Mouse (Mus musculus) right cerebral cortex, postnatal 4 days (tissue): ENCODE measurements around the gene Usp40.
A peak's percentile ranks its signal among the peaks of the same experiment; 100 is the strongest.

ENCODE experiments used
- DNase-seq: peaks from one replicate; pipeline ENCODE4 v3.0.0-alpha.2; 2022

Gene Usp40

GRCm38 (mm10) chr1:87936516-87936915 is 71.8 kb downstream of the Usp40 start:
- DNase-seq = no peak

DNA sequence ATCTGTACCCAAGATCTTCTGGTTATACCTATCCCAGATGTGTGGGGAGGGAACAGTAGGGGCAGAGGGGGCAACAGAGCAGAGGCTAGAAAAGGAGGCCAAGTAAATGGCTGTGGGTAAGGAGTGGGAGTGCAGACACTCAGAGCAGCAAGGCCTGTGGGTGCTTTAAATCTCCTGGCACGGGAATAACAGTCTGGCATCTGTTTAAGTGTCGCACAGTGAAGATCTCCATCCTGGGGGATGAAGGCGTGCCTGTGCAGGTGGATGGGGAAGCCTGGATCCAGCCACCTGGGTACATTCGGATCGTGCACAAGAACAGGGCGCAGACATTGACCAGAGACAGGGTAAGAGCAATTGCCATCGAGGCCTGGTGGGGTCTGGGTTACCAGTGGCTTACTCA is 72.3 kb downstream of the Usp40 start:
- DNase-seq = no peak

- DNase-seq = no peak
Observed at GRCm38 (mm10) chr1:87935546-87935945, 72.8 kb downstream of the Usp40 start.

- DNase-seq = no peak
Observed at GRCm38 (mm10) chr1:87935095-87935494, 73.3 kb downstream of the Usp40 start.

DNA sequence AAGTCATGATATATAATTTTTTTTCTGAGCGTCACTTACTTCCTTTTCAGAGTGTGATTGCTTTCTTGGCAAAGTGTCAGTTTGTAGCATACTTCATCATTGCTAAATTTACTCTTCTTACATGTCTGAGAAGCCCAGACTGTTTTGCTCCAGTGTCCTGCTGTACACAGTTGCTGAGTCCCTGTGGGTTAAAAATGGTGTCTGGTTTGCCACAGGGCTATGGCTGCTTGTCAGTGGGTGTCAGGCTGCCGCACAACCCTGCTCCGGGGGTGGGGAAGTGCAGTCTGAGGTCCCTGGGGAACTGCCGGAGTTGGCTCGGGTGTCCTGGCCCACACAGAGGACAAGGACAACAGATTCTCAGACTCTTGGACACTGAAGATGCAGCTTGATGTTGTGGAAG is 75.3 kb downstream of the Usp40 start:
- no peak for DNase-seq

DNA sequence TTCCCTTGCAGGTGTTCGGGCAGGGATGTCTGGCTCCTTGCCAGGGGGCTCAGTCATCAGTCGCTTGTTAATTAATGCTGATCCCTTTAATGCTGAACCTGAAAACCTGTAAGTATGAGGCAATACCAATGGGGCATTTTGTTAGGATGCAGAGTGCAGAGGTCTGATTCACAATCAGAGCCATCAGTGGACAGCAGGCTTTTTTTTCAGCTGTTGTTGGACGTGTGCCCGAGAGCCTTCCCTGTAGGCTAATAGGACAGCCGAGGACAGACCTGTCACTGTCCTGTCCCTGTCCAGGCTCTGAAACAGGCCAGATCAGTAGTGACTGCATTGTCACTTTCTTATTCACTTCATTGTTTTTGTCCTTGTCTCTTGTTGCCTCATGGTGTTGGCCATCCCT is 78.6 kb downstream of the Usp40 start:
- no peak for DNase-seq

DNA sequence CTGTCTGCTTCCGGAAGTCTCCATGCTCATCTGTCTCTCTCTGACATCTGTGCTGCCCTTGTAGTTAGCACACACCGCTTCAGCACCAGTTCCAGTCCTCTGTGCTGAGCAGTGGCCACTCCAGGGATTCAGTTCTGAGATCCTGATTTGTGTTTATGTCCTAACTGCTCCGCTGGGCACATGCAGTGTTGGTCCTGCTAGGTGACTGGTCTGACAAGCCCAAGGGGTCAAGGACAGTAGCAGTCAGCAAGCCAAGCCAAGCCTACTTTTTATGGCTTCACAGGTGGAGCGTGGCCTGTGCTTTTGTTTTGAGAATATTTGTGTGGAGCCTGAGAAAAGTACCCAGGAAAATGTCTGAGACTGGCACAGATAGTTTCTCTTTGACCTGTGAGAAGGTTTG is 83.5 kb downstream of the Usp40 start:
- DNase-seq = no peak

GRCm38 (mm10) chr1:87922666-87923065 is 85.7 kb downstream of the Usp40 start:
- peak; percentile 43 for DNase-seq

GRCm38 (mm10) chr1:87920056-87920614 is 88.2 kb downstream of the Usp40 start:
- DNase-seq = no peak

- DNase-seq = no peak
Observed at GRCm38 (mm10) chr1:87918061-87918460, 90.3 kb downstream of the Usp40 start.

GRCm38 (mm10) chr1:87917361-87917760 is 91.0 kb downstream of the Usp40 start:
- DNase-seq = no peak

DNA sequence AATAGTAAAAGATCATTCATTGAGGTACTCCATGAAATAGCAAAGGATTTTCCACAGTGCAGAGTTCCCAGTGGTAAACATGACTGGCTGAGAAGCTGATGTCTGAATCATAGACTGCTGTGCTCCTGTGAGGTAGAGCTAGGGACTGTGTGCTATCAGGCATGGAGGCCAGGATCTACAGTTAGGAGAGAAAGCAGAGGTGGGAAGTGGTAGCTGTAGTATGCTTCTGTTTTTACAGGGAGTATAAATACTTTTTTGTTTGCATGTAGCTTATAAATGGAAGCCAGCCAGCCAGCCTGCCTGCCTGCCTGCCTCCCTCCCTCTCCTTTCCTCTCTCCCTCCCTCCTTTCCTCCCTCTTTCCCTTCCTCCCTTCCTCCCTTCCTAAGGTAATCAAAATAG is 95.0 kb downstream of the Usp40 start:
- DNase-seq = no peak

- no peak for DNase-seq
Observed at GRCm38 (mm10) chr1:87910428-87910827, 97.9 kb downstream of the Usp40 start.

DNA sequence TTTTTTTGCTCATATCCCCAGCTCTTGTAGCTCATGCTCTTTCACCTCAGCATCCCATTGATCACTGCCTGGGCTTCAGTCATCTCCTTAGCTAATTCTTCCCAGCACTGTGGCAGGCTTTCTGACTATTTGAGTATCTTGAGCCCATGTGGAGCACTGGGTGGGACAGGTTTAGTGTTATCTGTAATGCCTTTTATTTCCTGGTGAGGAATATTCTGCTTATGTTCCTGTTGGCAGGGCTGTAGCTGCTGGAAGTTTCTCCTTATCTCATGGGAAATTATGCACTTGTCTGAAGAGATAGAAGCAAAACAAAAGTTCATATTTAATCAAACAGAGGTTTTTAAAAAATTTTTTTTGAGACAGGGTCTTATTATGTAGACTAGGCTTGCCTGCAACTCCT is 98.8 kb downstream of the Usp40 start:
- no peak for DNase-seq

- DNase-seq = no peak
Observed at GRCm38 (mm10) chr1:87908736-87909135, 99.6 kb downstream of the Usp40 start.

DNA sequence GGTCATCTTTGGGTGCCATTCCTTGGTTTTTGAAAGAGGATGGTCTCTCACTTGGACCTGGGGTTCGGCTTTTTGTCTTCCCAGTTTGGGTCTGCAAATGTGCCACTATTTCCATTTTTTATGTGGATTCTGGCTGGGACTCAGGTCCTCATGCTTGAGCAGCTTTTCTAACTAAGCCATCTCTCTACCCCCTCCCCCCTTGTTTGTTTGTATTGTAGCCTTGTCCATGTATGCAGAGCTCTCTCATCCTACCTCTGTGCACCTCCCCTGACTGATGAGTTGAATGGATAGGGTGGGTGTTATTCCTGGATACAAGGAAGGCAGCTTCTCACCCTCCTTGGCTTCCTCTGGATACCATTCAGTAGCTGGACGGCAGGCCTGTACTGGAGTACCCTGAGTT is 100.3 kb downstream of the Usp40 start:
- no peak for DNase-seq

DNA sequence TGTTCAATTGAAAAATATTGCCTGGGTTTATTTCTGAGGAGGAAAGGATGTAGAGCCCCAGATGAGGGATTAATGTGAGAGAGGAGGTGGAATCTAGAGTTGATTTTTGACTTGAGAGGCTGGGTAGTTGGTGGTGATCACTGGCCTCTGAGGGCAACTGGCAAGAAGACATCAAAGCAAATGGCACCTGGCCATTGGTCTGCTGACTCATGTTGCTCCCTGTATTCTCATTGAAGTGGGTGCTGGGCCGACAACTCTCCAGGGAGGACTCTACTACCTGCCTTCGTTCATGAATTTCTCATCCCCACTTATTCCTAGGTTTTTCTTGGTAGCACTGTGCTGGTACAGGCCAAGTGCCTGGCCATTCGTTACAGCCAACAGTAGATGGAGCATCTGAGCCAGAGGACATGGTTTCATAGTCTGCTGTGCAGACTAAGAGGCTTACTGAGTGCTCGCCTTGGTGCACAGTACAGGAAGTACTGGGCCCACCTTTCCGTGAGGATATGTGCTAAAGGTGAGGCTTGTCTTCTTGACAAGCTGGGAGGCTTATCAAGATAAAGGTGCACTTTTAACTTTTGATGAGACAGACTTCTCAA is 101.9 kb downstream of the Usp40 start:
- no peak for DNase-seq

DNA sequence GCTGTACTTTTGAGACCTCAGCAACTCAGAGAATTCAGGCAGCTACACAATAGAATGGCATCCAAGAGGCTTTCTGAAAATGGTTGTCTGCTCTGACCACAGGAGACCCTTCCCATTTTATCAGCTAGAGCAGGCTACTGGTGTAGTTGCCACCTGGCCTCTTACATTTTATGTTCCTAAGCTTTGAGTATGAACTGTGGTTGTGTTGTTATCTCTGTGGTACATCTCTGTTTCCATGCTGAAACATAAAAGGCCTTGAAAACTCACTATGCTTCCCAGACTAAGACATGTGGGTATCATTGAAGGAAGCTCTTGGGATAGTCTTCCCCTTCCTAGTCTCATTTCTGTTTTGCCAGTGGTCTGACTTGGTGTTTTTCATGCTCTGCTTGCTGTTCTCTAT is 106.2 kb downstream of the Usp40 start:
- DNase-seq = no peak

GRCm38 (mm10) chr1:87900979-87901378 is 107.4 kb downstream of the Usp40 start:
- no peak for DNase-seq

DNA sequence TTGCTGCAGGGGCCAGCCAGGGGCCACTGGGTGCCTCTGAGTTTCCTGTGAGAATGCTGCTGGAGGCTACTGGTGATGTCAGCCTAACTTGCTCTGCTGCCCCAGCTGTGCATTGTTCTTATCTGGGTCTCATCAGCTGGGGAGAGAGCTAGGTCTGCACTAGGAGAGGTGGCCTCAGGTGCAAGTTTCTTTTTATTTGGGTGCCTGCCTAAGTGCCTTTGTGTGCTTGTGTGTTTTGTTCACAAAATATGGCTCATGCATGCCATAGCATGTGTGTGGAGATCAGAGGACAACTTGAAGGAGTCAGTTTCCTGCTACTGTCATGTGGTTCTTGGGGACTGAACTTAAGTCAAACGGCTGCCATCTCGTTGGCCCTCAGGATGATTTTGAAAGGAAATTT is 108.7 kb downstream of the Usp40 start:
- DNase-seq = no peak

DNA sequence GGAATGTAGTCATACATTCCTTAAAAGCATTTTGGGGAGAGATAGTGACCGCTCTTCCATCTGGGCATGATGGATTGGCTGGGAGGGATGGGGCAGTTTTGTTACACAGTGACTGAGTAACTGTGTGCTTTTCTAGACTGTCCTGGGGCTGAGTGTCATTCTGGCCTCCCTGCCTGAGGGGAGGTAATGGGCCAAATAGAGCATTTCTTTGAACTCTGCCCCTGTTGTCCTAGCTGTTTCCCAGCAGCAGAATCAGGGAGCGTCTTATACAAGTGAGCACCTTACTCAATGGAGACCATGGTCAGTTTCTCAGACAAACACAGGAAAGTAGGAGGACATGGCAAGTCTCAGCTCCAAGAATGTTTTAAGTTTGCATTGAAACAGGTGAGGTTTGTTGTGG is 111.4 kb downstream of the Usp40 start:
- DNase-seq = no peak
